Mouse (Mus musculus) stomach, postnatal 0 days (tissue): ENCODE measurements around the gene Mapk12.

Source experiments
- CTCF ChIP-seq: IDR thresholded peaks from 2 replicates; pipeline ENCODE4 v1.5.1; 2016; ENCODE audit warnings: antibody characterized with exemption, low read depth, mild to moderate bottlenecking, moderate library complexity
- EP300 ChIP-seq: optimal IDR thresholded peaks from 2 replicates; pipeline ENCODE3; 2016; ENCODE audit warnings: antibody characterized with exemption

GRCm38 (mm10) chr15:89148496-89149270, 8.2 kb upstream of the Mapk12 start:
- TF ChIP-seq CTCF (no peak), EP300 (no peak)
